Mouse (Mus musculus) megakaryocyte-erythroid progenitor cell, adult 5-6 weeks (primary cell): ENCODE data around the gene Fus. TPM values are rescaled to one million over a fixed set of nuclear protein-coding genes. Genes with fewer than 3 reads are reported as not detected.
A peak's percentile ranks its signal among the peaks of the same experiment; 100 is the strongest.
"Not testable (repeated sequence)": the region's sequence is repeated elsewhere in the genome, so short reads cannot be mapped to it uniquely, and the experiment has no call there.

Source experiments
- ATAC-seq: replicated peaks from 2 replicates; pipeline ENCODE4 v1.8.0; 2016; ENCODE audit warnings: mild to moderate bottlenecking, inconsistent platforms; ENCODE audit not compliant: severe bottlenecking, poor library complexity, low FRiP score, low TSS enrichment
- total RNA-seq, 2 experiments: library from RNA; stranded (forward) in 1 of 2; stranded (reverse) in 1 of 2; fragments of 200-1000, 215-1000 nt in 1 of 2; fragments of >200 nt in 1 of 2; fragmentation: Nextera tagmentation in 1 of 2; gene quantifications; 2 replicates each; pipeline ENCODE4 v1.2.3; 2014 to 2017

Fus gene
- total RNA-seq, 2 experiments from 2014 or later, result 61.4 to 315 TPM

GRCm38 (mm10) chr7:128000068-128000950 lies 33.1 kb downstream of the Fus start:
- ATAC-seq, result no peak

GRCm38 (mm10) chr7:128003098-128003497 lies 35.8 kb downstream of the Fus start:
- no peak for ATAC-seq

GRCm38 (mm10) chr7:128003688-128004087 lies 36.4 kb downstream of the Fus start, which contains the start of gene Trim72:
Gene Trim72, plus strand, starts transcription at chr7:128003949.
- ATAC-seq, result no peak

- ATAC-seq, result no peak
These were observed 36.9 kb downstream of the Fus start for GRCm38 (mm10) chr7:128004150-128004486.

- no peak for ATAC-seq
These were observed 37.5 kb downstream of the Fus start for GRCm38 (mm10) chr7:128004487-128005362.

GRCm38 (mm10) chr7:128006193-128006592 lies 38.9 kb downstream of the Fus start:
- ATAC-seq, result no peak

- ATAC-seq, result no peak
These were observed 42.6 kb downstream of the Fus start for GRCm38 (mm10) chr7:128009715-128010340.

- no peak for ATAC-seq
These were observed 45.0 kb downstream of the Fus start for GRCm38 (mm10) chr7:128012136-128012780.

- no peak for ATAC-seq
These were observed 45.9 kb downstream of the Fus start for GRCm38 (mm10) chr7:128013116-128013515.

GRCm38 (mm10) chr7:128016134-128016533 lies 48.9 kb downstream of the Fus start:
- ATAC-seq, result not testable (repeated sequence)

- no peak for ATAC-seq
These were observed 49.4 kb downstream of the Fus start for GRCm38 (mm10) chr7:128016650-128017049.

- no peak for ATAC-seq
These were observed 51.0 kb downstream of the Fus start for GRCm38 (mm10) chr7:128018275-128018674.

GRCm38 (mm10) chr7:128019187-128019586 lies 51.9 kb downstream of the Fus start:
- ATAC-seq, result no peak

- ATAC-seq, result no peak
These were observed 55.7 kb downstream of the Fus start for GRCm38 (mm10) chr7:128022974-128023373.

GRCm38 (mm10) chr7:128023565-128023964 lies 56.3 kb downstream of the Fus start:
- ATAC-seq, result no peak

- no peak for ATAC-seq
These were observed 57.1 kb downstream of the Fus start for GRCm38 (mm10) chr7:128024364-128024763.

GRCm38 (mm10) chr7:128024932-128025331 lies 57.7 kb downstream of the Fus start:
- no peak for ATAC-seq

GRCm38 (mm10) chr7:128025381-128025780 lies 58.1 kb downstream of the Fus start:
- ATAC-seq, result no peak

- peak; percentile 86 for ATAC-seq
These were observed 64.2 kb downstream of the Fus start for GRCm38 (mm10) chr7:128031403-128031976.
